Mouse (Mus musculus) lung, embryonic 14.5 days (tissue): ENCODE measurements around the gene Mrpl20. TPM values are rescaled to one million over a fixed set of nuclear protein-coding genes. Genes with fewer than 3 reads are reported as not detected.

Source experiments
- ATAC-seq: fragments of 200-750 bp; cut with Nextera tagmentation; 2 replicates; pipeline ENCODE4 v1.8.0; 2017; ENCODE audit warnings: mild to moderate bottlenecking, moderate TSS enrichment, moderate library complexity; ENCODE audit not compliant: insufficient read depth
- DNase-seq: peaks from one replicate; pipeline ENCODE4 v3.0.0-alpha.2; 2015
- H3K27ac ChIP-seq: fragments of 300-500 bp; sonication (generic); 2 replicates; pipeline ENCODE4 v1.5.1; 2014; ENCODE audit warnings: low read depth, mild to moderate bottlenecking, moderate library complexity
- H3K27me3 ChIP-seq: fragments of 300-500 bp; sonication (generic); 2 replicates; pipeline ENCODE4 v1.6.1; 2014; ENCODE audit warnings: low read length, control low read depth; ENCODE audit not compliant: insufficient read depth
- H3K36me3 ChIP-seq: fragments of 300-500 bp; sonication (generic); 2 replicates; pipeline ENCODE4 v1.6.1; 2014; ENCODE audit warnings: control low read depth; ENCODE audit not compliant: insufficient read depth
- H3K4me1 ChIP-seq: fragments of 300-500 bp; sonication (generic); 2 replicates; pipeline ENCODE4 v1.6.1; 2014; ENCODE audit warnings: antibody characterized with exemption, control low read depth; ENCODE audit not compliant: insufficient read depth
- H3K4me2 ChIP-seq: fragments of 300-500 bp; sonication (generic); 2 replicates; pipeline ENCODE4 v1.6.1; 2014; ENCODE audit warnings: mild to moderate bottlenecking
- H3K4me3 ChIP-seq: fragments of 300-500 bp; sonication (generic); 2 replicates; pipeline ENCODE4 v1.5.1; 2014; ENCODE audit warnings: low read depth, low read length
- H3K9ac ChIP-seq: fragments of 300-500 bp; sonication (generic); 2 replicates; pipeline ENCODE4 v1.6.1; 2014
- H3K9me3 ChIP-seq: fragments of 300-500 bp; sonication (generic); 2 replicates; pipeline ENCODE4 v1.6.1; 2016; ENCODE audit warnings: low read depth, low read length, control low read depth
- CTCF ChIP-seq: IDR thresholded peaks from 2 replicates; pipeline ENCODE4 v1.5.1; 2016; ENCODE audit warnings: antibody characterized with exemption, low read depth
- WGBS: fragments of 180-500 bp; shearing (Covaris S2); extraction: QIAGEN DNeasy Blood & Tissue Kit; methylation state at CpG from one replicate; pipeline ENCODE4 v1.1.7; 2014; 5-methylcytosine and 5-hydroxymethylcytosine counted together
- polyA plus RNA-seq: library from polyadenylated mRNA; unstranded; fragments of >200 nt; fragmentation: Nextera tagmentation; extraction: Ambion mirVana; gene quantifications from 2 replicates; pipeline ENCODE4 v1.2.1, GENCODE M21; 2014

The Mrpl20 gene
- polyA plus RNA-seq, 1 experiment from 2014 or later, result 231 TPM

GRCm38 (mm10) chr4:155791240-155791933 is 11.3 kb upstream of the Mrpl20 start:
- no peak overlapping the region for H3K9ac ChIP-seq
- no peaks in the 10 kb centered on the region for H3K36me3 ChIP-seq
- no peak overlapping the region for H3K4me3 ChIP-seq
- no peak for TF ChIP-seq CTCF
- ATAC-seq (no peak), DNase-seq (no peak)
- no peak overlapping the region for H3K4me2 ChIP-seq
- H3K27me3 ChIP-seq, result no peaks in the 10 kb centered on the region; the same call in 1 of the 2 replicates
- 70% methylated on average over 24 of the region's 24 CpGs for WGBS
- no peaks in the 10 kb centered on the region for H3K9me3 ChIP-seq
- no peak overlapping the region for H3K27ac ChIP-seq
- no peaks in the 10 kb centered on the region for H3K4me1 ChIP-seq

DNA sequence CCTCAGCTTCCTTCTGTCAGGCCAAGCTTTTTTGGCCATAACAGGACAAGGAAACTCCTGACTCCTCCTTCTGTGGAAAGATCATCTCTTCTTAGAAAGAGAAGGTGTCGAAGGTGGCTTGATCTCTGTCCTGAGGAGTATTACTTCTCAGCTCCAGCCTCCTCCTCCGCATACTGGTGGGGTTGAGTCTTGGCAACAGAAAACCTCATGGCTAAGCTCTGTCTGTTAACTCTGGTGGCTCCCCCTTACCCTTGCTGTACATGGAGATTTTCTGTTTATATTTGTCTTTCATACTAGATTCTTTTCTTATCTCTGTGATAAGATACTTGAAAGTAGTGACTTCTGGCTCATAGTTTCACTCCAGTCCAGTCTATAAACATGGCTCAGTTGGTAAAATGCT is 8.9 kb upstream of the Mrpl20 start:
- no peaks in the 10 kb centered on the region for H3K36me3 ChIP-seq
- H3K27me3 ChIP-seq, result no peaks in the 10 kb centered on the region; the same call in 1 of the 2 replicates
- WGBS, result 44% methylated on average over 2 of the region's 2 CpGs
- TF ChIP-seq CTCF, result no peak
- H3K4me1 ChIP-seq, result no peaks in the 10 kb centered on the region
- no peak overlapping the region for H3K4me2 ChIP-seq
- DNase-seq (peak; percentile 42), ATAC-seq (peak; percentile 56; the same call in 1 of the 2 replicates)
- H3K9me3 ChIP-seq, result no peaks in the 10 kb centered on the region
- no peak overlapping the region for H3K9ac ChIP-seq
- no peak overlapping the region for H3K4me3 ChIP-seq
- no peak overlapping the region for H3K27ac ChIP-seq

DNA sequence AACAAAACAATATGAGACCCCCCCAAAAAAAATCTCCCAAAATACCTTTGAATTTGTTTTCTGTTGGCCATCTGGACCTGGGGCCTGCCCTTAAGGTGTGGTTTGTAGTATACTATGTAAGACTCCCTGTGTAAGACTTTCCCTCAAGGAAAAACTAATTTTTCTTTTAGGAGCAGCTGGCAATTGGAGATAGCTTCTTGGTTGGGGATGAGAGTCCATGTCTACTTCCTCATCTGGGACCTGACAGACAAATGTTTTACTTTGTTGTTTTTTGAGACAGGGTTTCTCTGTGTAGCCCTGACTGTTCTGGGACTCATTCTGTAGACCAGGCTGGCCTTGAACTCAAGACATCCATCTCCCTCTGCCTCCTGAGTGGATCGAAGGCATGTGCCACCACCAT is 603 bp upstream of the Mrpl20 start:
- Histone ChIP-seq H3K4me2 (no peak overlapping the region), H3K4me3 (no peak overlapping the region), H3K4me1 (peaks cover 6% of the 10 kb centered on the region), H3K9ac (no peak overlapping the region), H3K36me3 (peaks cover 18% of the 10 kb centered on the region), H3K27me3 (no peaks in the 10 kb centered on the region), H3K9me3 (no peaks in the 10 kb centered on the region), H3K27ac (no peak overlapping the region)
- DNase-seq, result no peak
- 95% methylated on average over 1 of the region's 1 CpGs for WGBS
- no peak for ATAC-seq
- TF ChIP-seq CTCF, result no peak

DNA sequence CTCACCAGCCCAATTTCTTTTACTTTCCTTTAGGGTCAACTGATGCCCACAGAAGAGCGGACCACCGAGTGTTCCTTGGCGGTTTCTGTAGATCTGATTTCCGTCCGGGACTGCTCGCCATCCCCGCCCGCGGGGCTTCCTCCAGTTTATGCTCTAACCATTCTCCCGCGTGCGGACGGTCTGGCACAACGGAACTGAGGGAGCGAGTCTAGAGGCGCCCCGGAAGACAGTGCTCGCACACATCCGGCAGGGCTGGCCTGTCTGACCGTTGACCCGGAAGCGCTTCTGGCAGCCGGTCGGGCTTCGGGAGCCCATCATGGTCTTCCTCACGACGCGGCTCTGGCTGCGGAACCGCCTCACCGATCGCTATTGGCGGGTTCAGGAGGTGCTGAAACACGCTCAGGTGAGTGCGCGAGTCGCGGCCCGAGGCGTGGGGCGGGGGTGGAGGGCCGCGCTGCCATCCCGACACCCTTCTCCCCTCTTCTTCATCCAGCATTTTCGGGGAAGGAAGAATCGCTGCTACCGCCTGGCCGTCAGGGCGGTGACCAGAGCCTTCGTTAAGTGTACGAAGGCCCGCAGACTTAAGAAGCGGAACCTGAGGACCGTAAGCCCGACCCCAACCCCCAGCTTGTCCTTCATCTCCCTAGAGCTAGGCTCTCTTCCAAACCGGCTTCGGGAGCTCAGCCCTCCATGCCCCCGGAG is 813 bp downstream of the Mrpl20 start:
- Histone ChIP-seq H3K9me3 (no peaks in the 10 kb centered on the region), H3K4me3 (peak overlapping the region; percentile 95), H3K4me2 (peak overlapping the region; percentile 81), H3K9ac (peak overlapping the region; percentile 84), H3K36me3 (peaks cover 33% of the 10 kb centered on the region), H3K27ac (peak overlapping the region; percentile 72; the same call in 1 of the 2 replicates), H3K4me1 (peaks cover 6% of the 10 kb centered on the region), H3K27me3 (no peaks in the 10 kb centered on the region)
- DNase-seq, result peak; percentile 97
- ATAC-seq, result peak; percentile 99
- under 1% methylated on average over 58 of the region's 58 CpGs for WGBS
- no peak for TF ChIP-seq CTCF

- 83% methylated on average over 3 of the region's 3 CpGs for WGBS
- H3K27ac ChIP-seq, result no peak overlapping the region
Observed at GRCm38 (mm10) chr4:155807841-155808240, 5.2 kb downstream of the Mrpl20 start.

DNA sequence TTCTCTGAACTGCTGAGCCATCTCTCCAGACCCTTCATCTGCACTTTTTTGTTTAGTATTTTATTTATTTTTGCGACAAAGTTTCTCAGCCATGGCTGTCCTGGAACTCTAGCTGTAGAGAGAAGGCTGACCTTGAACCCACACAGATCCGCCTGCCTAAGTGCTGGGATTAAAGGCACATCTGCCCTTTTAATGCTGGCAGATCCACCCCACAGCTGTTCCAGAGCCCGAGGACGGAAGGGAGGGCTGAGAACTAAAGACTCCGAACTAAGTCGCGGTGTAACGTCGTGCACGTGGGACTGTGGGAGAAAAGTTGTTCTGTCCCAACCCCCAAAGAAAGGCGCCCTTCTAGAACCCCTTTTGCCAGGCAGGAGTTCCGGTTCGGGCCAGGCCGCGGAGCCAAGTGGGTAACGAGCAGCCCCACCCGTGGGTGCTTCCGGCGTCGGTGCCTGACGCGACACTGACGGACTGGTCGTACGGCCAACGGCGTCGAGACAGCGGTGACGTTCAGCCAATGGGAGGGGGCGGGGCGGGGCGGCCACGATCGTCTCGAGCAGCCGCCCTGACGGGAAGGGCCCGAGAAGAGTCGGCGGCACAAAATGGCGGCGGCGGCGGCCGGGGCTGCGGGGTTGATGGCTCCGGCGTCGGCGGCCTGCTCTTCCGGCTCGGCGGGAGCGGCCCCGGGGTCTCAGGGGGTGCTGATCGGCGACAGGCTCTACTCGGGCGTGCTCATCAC is 9.4 kb downstream of the Mrpl20 start, which contains the start of gene Ccnl2:
Gene Ccnl2 (plus strand): TSS at position 561 of the 736 bp plus-strand sequence.
- Histone ChIP-seq H3K9me3 (no peaks in the 10 kb centered on the region), H3K27me3 (no peaks in the 10 kb centered on the region), H3K4me2 (peak within 1 kb of the TSS; percentile 77), H3K36me3 (peaks cover 79% of the 10 kb centered on the region), H3K4me3 (peak within 1 kb of the TSS; percentile 100), H3K4me1 (peaks cover 8% of the 10 kb centered on the region; the same call in 1 of the 2 replicates), H3K9ac (peak within 1 kb of the TSS; percentile 100), H3K27ac (peak within 1 kb of the TSS; percentile 95)
- ATAC-seq, result peak; percentile 99
- WGBS, result under 1% methylated on average over 60 of the region's 60 CpGs
- DNase-seq, result peak; percentile 97
- no peak for TF ChIP-seq CTCF

More at GRCm38 (mm10) chr4:155807841-155808240, 5.2 kb downstream of the Mrpl20 start:
- Histone ChIP-seq H3K9me3 (no peaks in the 10 kb centered on the region), H3K27me3 (no peaks in the 10 kb centered on the region), H3K9ac (no peak overlapping the region), H3K4me3 (no peak overlapping the region), H3K4me2 (no peak overlapping the region), H3K36me3 (peaks cover 61% of the 10 kb centered on the region), H3K4me1 (peaks cover 9% of the 10 kb centered on the region)
- ATAC-seq (no peak), DNase-seq (no peak)
- TF ChIP-seq CTCF, result no peak
